Mouse (Mus musculus): ENCODE results near the gene Rpl22l1.

GRCm38 (mm10) chr3:28829454-28829853 is 24.2 kb downstream of the Rpl22l1 start:
- no peak for TF ChIP-seq CTCF (IDR thresholded peaks at IDR 0.05; ENCODE audit: insufficient read depth, low read depth, low read length)
- TF ChIP-seq POLR2A (IDR thresholded peaks at IDR 0.05; ENCODE audit: insufficient read depth, low read depth, low read length), result no peak

Data from olfactory bulb, adult 2 months (tissue).